Mouse (Mus musculus) bone marrow, adult 2 months (tissue): Measurements from ENCODE around the gene Traf5. TPM values are rescaled to one million over a fixed set of nuclear protein-coding genes. Genes with fewer than 3 reads are reported as not detected.

Experiments
- H3K27ac ChIP-seq: fragments of 200-500 bp; 2 replicates; pipeline ENCODE4 v1.5.1; 2012; ENCODE audit warnings: low read depth, mild to moderate bottlenecking, control low read depth, inconsistent platforms, low read length; ENCODE audit not compliant: control insufficient read depth, poor library complexity, insufficient read depth
- H3K4me1 ChIP-seq: fragments of 200-500 bp; 2 replicates; pipeline ENCODE4 v1.6.1; 2011; ENCODE audit warnings: low read length; ENCODE audit not compliant: control insufficient read depth, insufficient read depth
- H3K4me3 ChIP-seq: fragments of 200-500 bp; replicated peaks from 2 replicates; pipeline ENCODE3; 2011; ENCODE audit warnings: mild to moderate bottlenecking, low read depth, low read length, control low read depth; ENCODE audit not compliant: control insufficient read depth
- CTCF ChIP-seq: fragments of 200-500 bp; IDR thresholded peaks from 2 replicates; pipeline ENCODE4 v1.5.1; 2011; ENCODE audit warnings: low read length, control low read depth; ENCODE audit not compliant: control insufficient read depth, insufficient read depth
- POLR2A ChIP-seq: fragments of 200-500 bp; IDR thresholded peaks from 2 replicates; pipeline ENCODE4 v1.6.1; 2011; ENCODE audit warnings: low read depth, mild to moderate bottlenecking, control low read depth, low read length, borderline replicate concordance; ENCODE audit not compliant: control insufficient read depth
- WGBS: fragments of 180-500 bp; shearing (Covaris S2); methylation state at CpG from one replicate; pipeline ENCODE4 v1.1.7; 2018; 5-methylcytosine and 5-hydroxymethylcytosine counted together
- polyA plus RNA-seq: library from polyadenylated mRNA; stranded (reverse); fragments of >200 nt; gene quantifications from 2 replicates; pipeline ENCODE4 v1.2.4, GENCODE M21; 2011; ENCODE audit warnings: low replicate concordance; ENCODE audit not compliant: missing spikeins, insufficient read depth, insufficient read length

Traf5 gene
- polyA plus RNA-seq, 1 experiment: 35.4 TPM

DNA sequence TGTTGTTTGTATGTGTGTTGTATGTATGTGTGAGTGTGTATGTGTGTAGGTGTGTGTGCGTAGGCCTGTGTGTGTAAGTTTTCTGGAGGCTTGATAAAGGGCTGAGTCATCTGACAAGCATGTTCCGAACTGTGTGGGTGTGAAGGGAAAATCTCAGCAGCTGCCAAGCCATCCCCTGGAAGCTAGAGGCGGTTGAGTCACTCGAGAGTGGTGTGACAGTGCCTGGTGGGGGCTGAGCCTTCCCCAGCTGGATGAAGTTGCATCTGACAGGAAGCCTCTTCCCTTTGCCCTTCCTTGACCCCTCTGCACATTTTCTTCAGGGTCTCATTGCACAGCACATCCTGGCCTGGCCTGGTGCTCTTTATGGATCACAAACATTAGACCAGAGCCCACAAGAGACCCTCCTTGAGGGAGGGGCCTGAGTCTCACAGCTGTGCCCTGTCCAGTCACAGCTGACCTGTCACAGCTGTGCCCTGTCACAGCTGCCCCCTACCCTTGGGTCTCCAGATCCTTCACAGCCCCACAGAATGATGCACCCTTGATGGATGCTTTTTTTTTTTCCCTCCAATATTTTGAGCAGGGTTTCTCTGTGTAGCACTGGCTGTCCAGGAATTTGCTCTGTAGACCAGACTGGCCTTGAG, 30.6 kb downstream of the Traf5 start:
- 60% methylated on average over 4 of the region's 4 CpGs for WGBS
- H3K4me3 ChIP-seq: no peak overlapping the region
- TF ChIP-seq CTCF (no peak), POLR2A (no peak)
- no peaks in the 10 kb centered on the region; the same call in 1 of the 2 replicates for H3K4me1 ChIP-seq
- H3K27ac ChIP-seq: no peak overlapping the region

DNA sequence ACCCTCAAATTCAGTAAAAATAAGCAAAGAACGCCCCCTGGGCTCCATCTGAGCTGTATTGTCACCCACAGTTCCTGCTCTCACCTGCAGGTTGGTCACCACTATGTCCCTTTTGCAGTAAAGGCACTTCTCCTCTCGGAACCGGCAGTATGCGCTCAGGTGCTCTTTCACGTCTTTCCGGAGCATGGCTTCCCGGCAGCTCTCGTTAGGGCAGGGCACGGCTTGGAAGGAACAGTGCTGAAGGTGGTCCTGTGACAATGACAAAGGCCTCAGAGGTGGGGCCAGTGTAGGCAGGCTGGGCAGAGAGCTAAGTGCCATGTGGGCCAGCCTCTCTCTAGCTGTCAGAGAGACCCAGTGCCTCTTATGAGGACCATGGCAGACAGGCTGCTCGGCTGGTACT, 33.4 kb downstream of the Traf5 start:
- TF ChIP-seq CTCF (no peak), POLR2A (no peak)
- H3K27ac ChIP-seq: no peak overlapping the region
- WGBS: 86% methylated on average over 10 of the region's 10 CpGs
- H3K4me3 ChIP-seq: no peak overlapping the region
- no peaks in the 10 kb centered on the region; the same call in 1 of the 2 replicates for H3K4me1 ChIP-seq

DNA sequence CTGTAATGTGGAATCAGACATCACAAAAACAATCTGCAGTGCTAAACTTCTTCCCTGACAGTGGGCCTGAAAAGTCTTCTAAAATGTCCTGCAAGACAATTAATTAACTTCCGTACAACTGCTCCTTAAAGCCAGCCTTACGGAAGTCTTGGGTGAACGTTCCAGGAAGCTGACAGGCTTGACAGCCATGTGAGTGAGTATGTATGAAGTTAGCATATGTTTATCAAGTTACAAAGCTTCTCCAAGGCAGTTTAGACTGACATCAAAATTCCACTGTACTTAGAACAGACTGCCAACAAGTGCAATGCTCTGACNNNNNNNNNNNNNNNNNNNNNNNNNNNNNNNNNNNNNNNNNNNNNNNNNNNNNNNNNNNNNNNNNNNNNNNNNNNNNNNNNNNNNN, 38.6 kb downstream of the Traf5 start:
- Histone ChIP-seq H3K4me3 (no peak overlapping the region), H3K4me1 (no peaks in the 10 kb centered on the region; the same call in 1 of the 2 replicates), H3K27ac (no peak overlapping the region)
- no peak for TF ChIP-seq POLR2A
- no peak for TF ChIP-seq CTCF
- 85% methylated on average over 3 of the region's 3 CpGs for WGBS

DNA sequence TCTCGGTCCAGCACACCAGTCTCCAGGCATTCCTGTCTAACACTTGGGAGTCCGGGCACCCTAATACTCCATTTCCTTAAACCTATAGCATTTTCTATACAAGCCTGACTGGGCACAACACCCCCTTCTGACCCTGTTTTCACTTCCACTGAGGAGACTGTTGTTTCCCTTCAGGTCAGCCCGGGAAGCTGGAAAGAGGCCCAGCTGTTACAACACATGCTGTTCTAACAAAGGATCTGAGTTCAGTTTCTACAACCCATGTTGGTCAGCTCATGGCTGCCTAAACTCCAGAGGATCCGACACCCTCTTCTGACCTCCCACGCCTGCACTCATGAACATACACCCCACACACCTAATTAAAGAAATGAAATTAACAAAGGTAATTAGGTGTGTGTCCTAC, 39.4 kb downstream of the Traf5 start:
- H3K27ac ChIP-seq: no peak overlapping the region
- TF ChIP-seq CTCF (no peak), POLR2A (no peak)
- 87% methylated on average over 5 of the region's 5 CpGs for WGBS

DNA sequence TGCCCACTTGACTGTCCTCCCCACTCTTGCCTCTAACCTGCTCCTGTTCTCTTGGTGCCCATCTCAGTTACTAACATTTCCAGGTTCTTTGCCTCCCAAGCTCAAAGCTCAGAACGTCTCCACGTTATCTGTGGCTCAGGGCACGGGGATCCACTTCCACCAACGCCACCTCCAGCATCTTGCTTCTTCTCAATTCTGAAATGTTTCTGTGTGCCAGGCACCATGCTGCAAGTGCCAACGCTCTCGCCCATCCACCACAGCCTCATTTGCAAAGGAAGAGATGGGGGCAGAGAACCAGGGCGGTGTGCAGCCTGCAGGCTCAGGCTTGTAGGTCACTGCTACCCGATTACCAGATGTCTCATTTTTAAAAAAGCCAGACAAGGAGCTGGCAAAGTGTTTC, 39.9 kb downstream of the Traf5 start:
- 86% methylated on average over 8 of the region's 8 CpGs for WGBS
- no peak for TF ChIP-seq POLR2A
- TF ChIP-seq CTCF: no peak
- Histone ChIP-seq H3K27ac (no peak overlapping the region), H3K4me1 (no peaks in the 10 kb centered on the region; the same call in 1 of the 2 replicates), H3K4me3 (no peak overlapping the region)

More for the DNA sequence above, 39.4 kb downstream of the Traf5 start:
- H3K4me1 ChIP-seq: no peaks in the 10 kb centered on the region; the same call in 1 of the 2 replicates
- H3K4me3 ChIP-seq: no peak overlapping the region

DNA sequence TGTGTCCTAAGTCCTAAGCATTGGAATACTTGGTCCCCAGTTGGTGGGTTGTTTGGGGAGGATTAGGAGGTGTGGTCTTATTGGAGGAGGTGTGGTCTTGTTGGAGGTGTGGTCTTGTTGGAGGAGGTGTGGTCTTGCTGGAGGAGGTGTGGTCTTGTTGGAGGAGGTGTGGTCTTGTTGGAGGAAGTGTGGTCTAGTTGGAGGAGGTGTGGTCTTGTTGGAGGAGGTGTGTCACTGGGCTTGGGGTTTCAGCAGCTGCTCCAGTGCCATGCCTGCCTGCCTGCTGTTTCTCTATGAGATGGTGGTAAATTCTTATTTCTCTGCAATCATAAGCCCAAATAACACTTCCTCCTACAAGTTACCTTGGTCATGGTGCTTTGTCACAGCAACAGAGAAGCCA, 93.3 kb downstream of the Traf5 start:
- Histone ChIP-seq H3K27ac (no peak overlapping the region), H3K4me1 (no peaks in the 10 kb centered on the region), H3K4me3 (no peak overlapping the region)
- no peak for TF ChIP-seq POLR2A
- TF ChIP-seq CTCF: no peak

DNA sequence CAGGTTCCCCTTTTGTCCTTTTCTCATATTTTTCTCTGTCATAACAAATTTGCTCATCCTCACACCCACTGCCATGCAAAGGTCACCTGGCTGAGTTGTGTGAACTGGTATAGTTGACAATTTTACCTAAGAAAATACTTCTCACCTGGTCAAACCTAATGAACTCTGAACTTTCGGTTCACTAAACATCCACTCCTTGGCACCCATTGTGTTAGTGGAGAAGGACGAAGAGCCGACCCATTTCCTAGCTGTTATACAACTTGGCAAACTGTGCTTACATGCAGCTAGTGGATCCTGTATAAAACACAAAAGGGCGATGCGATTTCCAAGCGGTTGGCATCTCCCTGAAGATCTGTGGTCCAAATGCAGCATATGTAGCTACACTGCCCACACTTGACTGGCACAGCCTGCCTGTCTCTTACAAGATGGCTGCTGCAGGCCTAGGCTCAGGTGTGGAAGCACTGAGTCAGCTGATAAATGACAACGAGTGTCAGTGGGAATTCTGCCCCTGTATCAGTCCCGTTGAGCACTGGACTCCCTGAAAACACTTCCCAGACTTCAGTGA, 95.7 kb downstream of the Traf5 start:
- no peak overlapping the region for H3K4me3 ChIP-seq
- H3K27ac ChIP-seq: no peak overlapping the region
- WGBS: 84% methylated on average over 8 of the region's 8 CpGs
- TF ChIP-seq POLR2A (no peak), CTCF (no peak)
- no peaks in the 10 kb centered on the region for H3K4me1 ChIP-seq

DNA sequence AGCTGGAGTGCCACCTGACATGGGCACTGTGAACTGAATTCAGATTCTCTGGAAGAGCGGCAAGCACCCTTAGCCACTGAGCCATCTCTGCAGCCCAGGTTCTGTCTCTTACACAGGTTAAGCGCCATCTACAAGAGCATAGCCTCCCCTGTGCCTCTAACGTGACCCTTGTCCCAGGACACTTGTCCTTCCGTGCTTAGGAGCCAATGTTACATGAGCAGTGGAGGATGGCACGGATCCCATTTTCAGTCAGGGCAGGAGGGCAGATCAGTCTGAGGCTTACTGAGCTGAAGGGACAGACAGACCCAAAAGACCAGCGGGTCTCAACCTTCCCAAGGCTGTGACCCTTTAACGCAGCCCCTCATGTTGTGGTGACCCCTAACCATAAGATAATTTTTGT, 96.4 kb downstream of the Traf5 start:
- no peak overlapping the region for H3K4me3 ChIP-seq
- TF ChIP-seq CTCF (no peak), POLR2A (no peak)
- no peak overlapping the region for H3K27ac ChIP-seq
- WGBS: 91% methylated on average over 7 of the region's 7 CpGs
- H3K4me1 ChIP-seq: no peaks in the 10 kb centered on the region
